Mouse (Mus musculus): ENCODE measurements around the gene Tada2a.

GRCm38 (mm10) chr11:84136453-84136852, 7.1 kb upstream of the Tada2a start:
- TF ChIP-seq POLR2A (IDR thresholded peaks at IDR 0.05; ENCODE audit: extremely low read depth, insufficient read depth, low read length) (no peak), CTCF (IDR thresholded peaks at IDR 0.05; ENCODE audit: low read depth, low read length) (no peak)
